Mouse (Mus musculus): ENCODE data around the gene Adgra1. TPM values are rescaled to one million over a fixed set of nuclear protein-coding genes. Genes with fewer than 3 reads are reported as not detected.
A peak's percentile ranks its signal among the peaks of the same experiment; 100 is the strongest.

The Adgra1 gene
- total RNA-seq, 2 experiments from 2014 or later, result 45.8 to 48.8 TPM

DNA sequence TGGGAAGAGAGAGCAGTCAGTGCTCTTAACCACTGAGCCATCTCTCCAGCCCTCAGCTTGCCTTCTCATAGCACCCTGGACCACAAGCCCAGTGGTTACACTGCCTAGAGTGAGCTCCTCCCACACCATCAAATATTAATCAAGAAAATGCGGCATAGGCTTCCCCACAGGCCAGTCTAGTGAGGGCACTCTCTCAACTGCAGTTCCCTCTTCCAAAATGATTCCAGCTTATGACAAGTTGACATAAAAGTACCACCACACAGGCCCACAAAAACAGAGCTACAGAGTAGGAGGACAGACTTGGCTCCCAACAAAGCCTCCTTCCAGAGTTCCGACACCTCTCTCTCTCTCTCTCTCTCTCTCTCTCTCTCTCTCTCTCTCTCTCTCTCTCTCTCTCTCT, 29.1 kb downstream of the Adgra1 start:
- TF ChIP-seq CTCF (conservative IDR thresholded peaks at IDR 0.05), result no peak
- Histone ChIP-seq H3K4me3 (no peak overlapping the region), H3K27ac (no peak overlapping the region)
- no peak for DNase-seq (ENCODE audit: low spot score in 2 of 2)

DNA sequence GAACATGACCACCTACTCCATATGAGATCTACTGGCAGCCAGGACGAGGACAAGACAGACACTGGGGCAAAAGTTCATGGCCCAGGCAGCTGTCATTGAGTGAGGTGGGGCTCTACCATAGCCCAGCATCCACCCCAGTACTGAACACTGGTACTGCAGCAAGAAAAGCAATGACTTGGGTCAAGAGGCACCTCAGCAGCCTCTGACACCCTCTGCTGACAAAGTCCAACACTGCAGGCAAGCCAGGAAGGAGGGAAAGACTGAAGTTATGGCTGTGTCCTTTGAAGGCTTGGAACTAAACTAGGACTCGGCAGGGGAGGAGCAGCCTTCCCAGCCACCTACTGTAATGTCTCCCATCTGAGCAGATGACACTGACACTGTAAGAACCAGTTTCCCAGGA, 30.3 kb downstream of the Adgra1 start:
- no peak overlapping the region for H3K4me3 ChIP-seq
- peak; percentile 69 for TF ChIP-seq CTCF (conservative IDR thresholded peaks at IDR 0.05)

DNA sequence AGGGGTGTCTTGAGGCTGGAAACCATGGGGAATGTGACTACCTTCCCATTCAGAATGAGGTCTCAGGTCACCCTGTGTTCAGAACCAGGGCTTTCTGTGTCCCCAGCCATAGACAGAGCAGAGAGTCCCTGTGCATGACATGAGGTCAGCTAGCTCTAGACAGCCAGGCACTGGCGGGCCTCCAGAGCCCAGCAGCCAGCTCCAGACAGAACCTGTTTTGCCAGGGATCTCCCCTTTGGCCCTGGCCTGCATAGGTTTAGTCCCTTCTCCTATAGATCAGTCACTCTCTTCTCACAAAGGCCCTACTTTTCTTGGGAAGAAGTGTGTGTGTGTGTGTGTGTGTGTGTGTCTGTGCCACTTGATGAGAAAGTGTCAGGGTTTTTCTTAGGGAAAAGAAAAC, 30.9 kb downstream of the Adgra1 start:
- no peak for TF ChIP-seq CTCF (conservative IDR thresholded peaks at IDR 0.05)
- H3K4me3 ChIP-seq, result no peak overlapping the region
- no peak overlapping the region for H3K27ac ChIP-seq
- DNase-seq (ENCODE audit: low spot score in 2 of 2), result no peak

More for the DNA sequence above, 30.3 kb downstream of the Adgra1 start:
- H3K27ac ChIP-seq, result no peak overlapping the region
- DNase-seq (ENCODE audit: low spot score in 2 of 2), result no peak

DNA sequence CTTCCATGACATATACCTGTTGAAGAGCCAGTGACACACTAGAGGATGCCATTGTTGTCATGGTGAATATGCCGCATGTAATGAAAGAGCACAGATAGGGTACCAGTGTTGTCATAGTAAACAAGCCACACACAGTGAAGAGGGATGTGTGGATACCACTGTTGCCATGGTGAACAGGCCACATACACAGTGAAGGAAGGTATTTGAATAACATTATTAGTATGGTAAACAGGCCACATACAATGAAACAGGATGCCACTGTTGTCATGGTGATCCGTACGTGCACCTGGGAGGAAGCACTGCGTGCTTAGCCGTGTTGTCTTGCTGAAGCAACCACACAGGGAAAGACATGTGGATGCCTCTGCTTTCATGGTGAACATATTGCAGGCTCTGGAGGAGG, 37.0 kb downstream of the Adgra1 start:
- H3K4me3 ChIP-seq, result no peak overlapping the region
- TF ChIP-seq CTCF (conservative IDR thresholded peaks at IDR 0.05), result no peak
- no peak overlapping the region for H3K27ac ChIP-seq
- DNase-seq (ENCODE audit: low spot score in 2 of 2), result no peak

DNA sequence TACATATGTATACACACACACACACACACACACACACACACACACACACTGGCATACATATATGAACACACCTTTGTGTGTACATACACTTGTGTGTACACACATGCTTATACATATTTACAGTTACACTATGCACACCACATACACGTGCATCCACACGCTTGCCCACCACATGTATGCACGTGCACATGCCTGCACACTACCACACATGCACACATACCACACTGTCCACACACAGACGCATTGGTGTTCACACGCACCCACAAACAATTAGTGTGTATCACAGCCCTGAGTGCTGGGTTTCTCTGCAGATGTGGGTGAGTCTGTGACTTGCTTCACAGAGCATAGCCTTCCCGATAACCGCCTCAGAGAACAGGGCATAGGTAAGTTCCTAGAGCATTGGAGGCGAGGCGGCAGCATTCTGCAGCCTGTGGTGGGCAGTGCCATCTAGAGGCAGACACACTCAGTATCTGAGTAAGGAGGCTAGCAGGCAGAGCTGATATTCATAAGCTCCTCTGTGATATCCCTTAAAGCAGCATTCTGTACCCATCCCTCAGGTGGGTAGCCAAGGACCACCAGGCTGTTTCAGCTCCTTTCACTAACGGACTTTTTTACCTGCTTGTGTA, 43.3 kb downstream of the Adgra1 start:
- TF ChIP-seq CTCF (conservative IDR thresholded peaks at IDR 0.05), result peak; percentile 92
- DNase-seq (ENCODE audit: low spot score in 2 of 2), result peak; percentile 48 to 59
- Histone ChIP-seq H3K4me3 (no peak overlapping the region), H3K27ac (peak overlapping the region; percentile 9; the same call in 1 of the 2 replicates)

DNA sequence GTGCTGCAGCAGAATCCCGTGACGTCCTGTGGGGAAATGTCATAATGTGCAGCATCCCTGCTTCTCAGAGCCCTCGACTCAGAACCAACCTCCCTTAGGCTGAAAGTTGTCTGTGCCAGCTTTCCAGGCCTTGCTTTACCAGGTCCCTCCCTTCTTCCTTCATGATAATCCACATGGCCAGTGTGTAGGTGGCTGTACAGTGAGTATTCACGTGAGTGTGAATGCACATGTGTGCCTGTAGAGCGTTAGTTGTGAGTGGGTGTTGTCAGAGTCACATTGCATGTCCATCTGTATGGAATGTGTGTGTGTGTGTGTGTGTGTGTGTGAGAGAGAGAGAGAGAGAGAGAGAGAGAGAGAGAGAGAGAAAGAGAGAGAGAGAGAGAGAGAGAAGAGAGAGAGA, 44.1 kb downstream of the Adgra1 start:
- H3K27ac ChIP-seq, result peak overlapping the region; percentile 9; the same call in 1 of the 2 replicates
- no peak for TF ChIP-seq CTCF (conservative IDR thresholded peaks at IDR 0.05)
- no peak for DNase-seq (ENCODE audit: low spot score in 2 of 2)
- H3K4me3 ChIP-seq, result no peak overlapping the region

DNA sequence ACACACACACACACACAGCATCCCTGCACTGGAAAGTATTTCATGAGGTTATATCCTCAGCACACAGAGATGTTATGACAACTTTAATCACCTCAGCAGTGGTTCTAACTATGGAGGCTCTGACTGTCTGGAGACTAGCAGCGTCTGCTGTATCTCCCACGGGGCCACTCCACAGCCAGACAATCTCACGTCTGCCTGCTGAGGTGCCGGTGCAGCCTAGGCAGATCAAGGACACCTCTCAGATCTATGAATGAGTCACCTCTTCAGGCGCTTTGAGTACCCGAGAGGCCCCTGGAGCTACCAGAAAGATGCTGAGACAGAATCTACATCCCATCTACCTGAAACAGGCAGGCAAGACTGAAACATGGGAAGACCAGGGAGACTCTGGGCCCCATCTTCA, 44.6 kb downstream of the Adgra1 start:
- H3K27ac ChIP-seq, result no peak overlapping the region
- H3K4me3 ChIP-seq, result no peak overlapping the region
- DNase-seq (ENCODE audit: low spot score in 2 of 2), result no peak
- no peak for TF ChIP-seq CTCF (conservative IDR thresholded peaks at IDR 0.05)

DNA sequence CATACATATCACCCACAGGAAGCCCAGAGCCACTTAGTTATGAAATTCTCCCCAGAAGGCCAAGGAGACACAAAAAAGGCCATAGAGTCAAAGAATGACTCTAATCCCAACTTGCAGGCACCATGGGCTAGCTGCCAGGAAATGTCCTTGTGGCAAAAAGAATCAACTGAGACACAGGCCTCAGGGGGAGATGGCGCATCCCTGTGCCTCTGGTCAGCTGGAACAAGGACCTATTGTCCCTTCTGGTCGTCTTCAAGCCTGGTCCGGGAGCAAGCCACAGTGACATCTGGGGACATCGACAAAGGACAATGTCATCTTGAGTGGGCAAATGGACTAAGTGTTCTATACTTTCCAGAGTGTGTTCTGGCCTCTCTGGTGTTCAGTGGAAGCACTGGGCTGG, 49.6 kb downstream of the Adgra1 start:
- no peak for DNase-seq (ENCODE audit: low spot score in 2 of 2)
- H3K4me3 ChIP-seq, result no peak overlapping the region
- peak overlapping the region; percentile 36; the same call in 1 of the 2 replicates for H3K27ac ChIP-seq
- TF ChIP-seq CTCF (conservative IDR thresholded peaks at IDR 0.05), result no peak

DNA sequence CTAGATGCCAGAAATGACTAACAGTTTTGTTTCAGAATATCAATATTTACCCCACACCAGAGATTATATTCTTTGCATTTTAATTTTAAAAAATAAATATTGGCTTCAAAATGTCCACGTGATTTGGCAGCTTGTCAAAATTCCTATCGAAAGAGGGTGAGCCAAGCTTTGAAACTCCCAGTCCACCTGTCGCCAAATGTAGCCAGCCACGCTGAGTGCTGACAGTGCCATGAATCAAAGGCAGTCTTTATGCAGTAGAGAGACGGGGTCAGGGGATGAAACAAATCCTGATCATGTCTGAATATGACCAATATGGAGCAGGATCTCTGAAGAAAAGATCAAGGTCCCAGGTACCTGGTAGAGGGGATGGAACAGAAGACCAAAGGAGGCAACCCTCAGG, 57.8 kb downstream of the Adgra1 start:
- no peak for DNase-seq (ENCODE audit: low spot score in 2 of 2)
- H3K27ac ChIP-seq, result no peak overlapping the region
- no peak for TF ChIP-seq CTCF (conservative IDR thresholded peaks at IDR 0.05)
- H3K4me3 ChIP-seq, result no peak overlapping the region

DNA sequence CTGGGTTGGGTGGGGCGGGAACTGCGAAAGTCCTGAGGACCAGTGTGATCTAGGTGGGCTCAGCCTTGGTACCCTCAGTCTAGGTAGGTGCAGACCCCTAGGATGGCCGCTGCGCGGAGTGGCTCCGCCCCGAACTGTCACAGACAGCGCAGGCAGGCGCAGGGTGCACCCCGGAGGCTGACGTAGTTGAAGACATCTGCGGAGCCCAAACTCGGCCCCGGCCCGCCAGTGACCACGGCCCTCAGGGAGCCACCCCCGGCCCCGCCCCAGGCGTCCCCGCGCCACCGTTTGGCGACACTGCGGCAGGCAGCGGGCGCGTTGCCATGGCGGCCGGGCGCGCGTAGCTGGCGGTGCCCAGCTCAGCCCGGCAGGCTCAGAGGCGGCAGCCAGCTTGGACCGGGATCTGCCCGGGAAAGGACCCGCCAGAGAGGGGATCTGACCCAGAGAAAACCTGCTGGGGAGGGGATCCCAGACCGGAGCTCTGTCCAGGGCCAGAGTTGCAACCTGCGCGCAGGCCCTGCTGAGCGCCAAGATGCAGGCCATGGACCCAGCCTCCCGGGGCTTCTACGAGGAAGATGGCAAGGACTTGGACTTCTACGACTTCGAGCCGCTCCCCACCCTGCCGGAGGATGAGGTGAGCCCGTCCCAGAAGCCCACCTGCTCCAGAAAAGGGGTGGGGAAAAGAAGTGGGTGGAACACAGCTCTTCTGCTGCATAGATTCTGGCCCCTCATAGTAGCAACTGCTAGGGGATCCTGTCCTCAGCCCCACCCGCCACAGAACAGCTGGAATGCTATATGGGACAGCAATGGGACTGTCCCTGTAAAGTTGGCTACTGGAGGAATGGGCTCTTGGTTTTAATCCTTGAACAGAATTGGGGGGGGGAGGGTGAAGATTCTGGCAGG, 60.9 kb downstream of the Adgra1 start, which contains the start of gene Kndc1:
Gene Kndc1 (plus strand): TSS at position 42 of the 903 bp plus-strand sequence.
- Histone ChIP-seq H3K4me3 (peak within 1 kb of the TSS; percentile 82), H3K27ac (peak within 1 kb of the TSS; percentile 89)
- peak; percentile 37 for TF ChIP-seq CTCF (conservative IDR thresholded peaks at IDR 0.05)
- DNase-seq (ENCODE audit: low spot score in 2 of 2), result peak; percentile 76 to 78

DNA sequence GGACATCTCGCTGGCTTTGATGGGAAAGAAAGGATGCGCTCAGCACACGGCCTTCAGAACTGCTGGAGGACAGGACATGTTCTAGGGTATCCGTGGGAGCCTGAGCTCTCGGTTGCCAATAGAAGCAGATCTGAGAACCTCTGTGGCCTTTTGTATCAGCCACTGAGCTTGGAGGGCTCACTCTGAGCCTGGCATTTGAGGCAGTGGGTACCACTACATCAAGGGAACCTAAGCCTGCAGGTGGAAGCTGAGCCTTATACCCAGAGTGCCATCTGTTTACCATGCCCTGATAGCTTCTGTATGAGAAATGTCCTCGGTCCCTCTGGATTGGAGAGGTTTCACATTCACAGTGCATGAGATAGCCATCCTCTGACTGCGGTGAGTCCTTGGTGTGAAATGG, 62.3 kb downstream of the Adgra1 start:
- DNase-seq (ENCODE audit: low spot score in 2 of 2), result no peak
- Histone ChIP-seq H3K27ac (peak overlapping the region; percentile 89), H3K4me3 (peak overlapping the region; percentile 82)
- no peak for TF ChIP-seq CTCF (conservative IDR thresholded peaks at IDR 0.05)

DNA sequence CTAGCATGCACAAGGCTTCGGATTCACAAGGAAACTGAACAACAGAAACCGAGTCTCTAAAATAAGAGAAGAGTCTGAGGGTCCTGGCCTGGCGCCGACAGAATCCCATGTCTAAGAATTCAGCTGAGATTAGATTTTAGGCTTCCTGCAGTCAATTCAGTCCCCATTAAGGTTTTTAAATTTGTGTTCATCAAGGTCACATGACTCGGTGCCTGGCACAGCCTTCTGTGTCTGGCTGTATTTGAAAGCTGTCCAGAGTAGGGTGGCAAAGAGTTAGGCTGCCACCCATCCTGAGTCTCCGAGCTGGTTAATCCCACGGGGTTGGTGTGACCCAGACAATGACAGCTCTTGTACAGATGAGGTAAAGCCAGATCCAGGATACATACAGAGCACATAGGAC, 62.8 kb downstream of the Adgra1 start:
- TF ChIP-seq CTCF (conservative IDR thresholded peaks at IDR 0.05), result no peak
- peak overlapping the region; percentile 89 for H3K27ac ChIP-seq
- peak overlapping the region; percentile 82 for H3K4me3 ChIP-seq
- no peak for DNase-seq (ENCODE audit: low spot score in 2 of 2)

DNA sequence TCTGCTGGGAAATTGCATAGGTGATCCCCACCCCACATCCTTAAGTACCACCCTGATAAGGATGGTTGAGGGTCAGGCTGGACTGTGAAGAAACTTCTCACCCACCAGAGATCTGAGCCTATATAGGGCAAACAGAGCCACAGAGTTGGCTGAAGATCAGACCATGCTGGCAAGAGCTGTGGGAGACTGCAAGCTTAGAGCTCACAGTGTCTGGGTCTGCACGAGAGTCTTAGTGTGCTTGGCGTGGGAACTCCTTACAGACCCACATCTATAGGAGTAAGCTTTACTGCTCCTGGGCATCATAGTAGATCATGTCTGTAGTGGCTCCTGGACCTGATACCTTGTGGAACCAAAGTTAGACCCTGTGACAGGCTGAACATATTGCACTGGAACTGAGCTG, 64.6 kb downstream of the Adgra1 start:
- TF ChIP-seq CTCF (conservative IDR thresholded peaks at IDR 0.05), result no peak
- DNase-seq (ENCODE audit: low spot score in 2 of 2), result no peak
- Histone ChIP-seq H3K27ac (peak overlapping the region; percentile 89), H3K4me3 (no peak overlapping the region; the same call in 1 of the 2 replicates)
